Mouse (Mus musculus): ENCODE data around the gene Pdzph1.

DNA sequence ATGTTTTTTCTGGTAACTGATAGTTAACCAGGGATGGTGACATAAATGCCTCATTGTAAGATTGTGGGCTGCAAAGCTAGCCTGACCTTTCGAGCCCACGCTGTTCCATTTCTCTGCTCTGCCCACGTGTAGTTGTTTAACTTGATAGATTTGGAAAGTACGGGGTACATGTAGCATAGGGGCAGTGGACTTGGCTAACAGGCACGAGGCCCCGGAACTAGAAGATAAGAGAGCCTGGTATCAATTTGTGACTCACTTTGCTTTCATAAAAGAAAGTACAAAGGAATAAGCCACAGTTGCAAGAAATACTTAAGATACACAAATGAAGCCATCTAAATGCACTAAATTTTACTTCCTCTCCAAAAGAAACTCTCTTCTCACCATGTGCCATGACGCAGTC lies 79.6 kb downstream of the Pdzph1 start:
- TF ChIP-seq GATA1 (IDR thresholded peaks at IDR 0.05; ENCODE audit: borderline replicate concordance, low read length) (no peak), FLI1 (IDR thresholded peaks at IDR 0.05; ENCODE audit: low read length) (no peak)
